Mouse (Mus musculus): ENCODE results near the gene B3gnt2.
A peak's percentile ranks its signal among the peaks of the same experiment; 100 is the strongest.

Gene B3gnt2

DNA sequence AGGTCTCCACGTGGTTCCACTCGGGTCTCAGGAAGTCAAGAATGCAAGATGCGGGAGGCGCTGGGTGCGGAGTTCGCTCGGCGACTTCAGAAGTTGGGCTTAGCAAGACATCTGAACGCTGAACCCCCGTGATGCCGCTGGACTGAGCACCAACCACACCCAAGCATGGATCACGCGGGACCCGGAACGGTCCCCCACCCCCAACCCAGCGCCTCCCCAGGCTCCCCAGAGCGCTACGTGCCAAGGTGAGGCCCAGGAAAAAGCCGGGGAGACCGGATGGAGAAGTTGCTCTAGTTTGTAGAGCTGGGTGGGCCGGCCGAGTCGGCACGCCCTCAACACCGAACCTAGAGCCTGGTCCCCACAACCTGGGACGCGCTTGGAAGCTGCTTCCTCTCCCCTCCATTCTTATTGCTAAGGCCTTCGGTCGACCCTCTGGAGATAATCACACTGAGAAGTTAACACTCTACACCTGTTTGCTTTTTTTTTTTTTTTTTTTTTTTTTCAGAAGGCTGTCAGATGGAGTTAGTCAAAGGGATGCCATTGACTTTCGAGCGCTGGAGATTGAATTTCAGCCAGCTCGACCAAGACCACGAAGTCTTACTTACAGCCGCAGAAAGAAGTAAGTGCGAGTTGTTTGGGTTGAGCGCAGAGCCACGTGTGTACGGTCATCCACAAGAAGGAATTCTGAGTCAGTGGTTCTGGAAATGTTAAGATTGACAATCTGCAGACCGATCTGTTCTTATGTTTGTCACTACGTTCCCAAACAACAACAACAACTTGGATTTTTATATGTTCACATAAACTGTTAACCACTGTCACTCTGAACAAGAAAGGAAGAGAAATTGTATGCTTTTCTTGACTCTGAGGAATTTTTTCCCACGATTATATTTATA lies at the start of gene B3gnt2:
Gene B3gnt2, minus strand, starts transcription at position 627 of the 893 bp plus-strand sequence.
- peak; percentile 72 to 81 for DNase-seq

- DNase-seq: no peak
Observed at GRCm38 (mm10) chr11:22906453-22906865, 45.7 kb upstream of the B3gnt2 start.

DNA sequence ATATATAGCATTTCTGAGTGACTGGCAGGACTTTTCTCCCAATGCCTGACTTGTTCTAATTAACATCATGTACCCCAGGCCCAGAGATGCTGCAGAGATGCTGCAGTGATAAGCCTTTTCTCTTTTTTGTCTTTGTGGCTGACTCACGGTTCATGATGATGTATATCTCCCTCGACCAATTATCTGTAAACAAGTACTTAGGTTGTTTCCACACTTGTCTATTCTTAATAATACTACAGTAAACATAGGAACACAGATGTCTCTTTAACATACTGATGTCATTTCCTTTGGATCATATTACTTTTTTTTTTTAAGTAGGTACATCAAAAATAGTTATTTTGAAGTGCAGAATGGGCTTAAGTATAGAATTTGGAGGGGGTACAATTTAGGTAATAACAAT lies 42.2 kb upstream of the B3gnt2 start:
- DNase-seq: no peak

- DNase-seq: no peak
Observed at GRCm38 (mm10) chr11:22900041-22900440, 39.3 kb upstream of the B3gnt2 start.

GRCm38 (mm10) chr11:22897642-22898041 lies 36.9 kb upstream of the B3gnt2 start:
- no peak for DNase-seq

- no peak for DNase-seq
Observed at GRCm38 (mm10) chr11:22897127-22897526, 36.4 kb upstream of the B3gnt2 start.

DNA sequence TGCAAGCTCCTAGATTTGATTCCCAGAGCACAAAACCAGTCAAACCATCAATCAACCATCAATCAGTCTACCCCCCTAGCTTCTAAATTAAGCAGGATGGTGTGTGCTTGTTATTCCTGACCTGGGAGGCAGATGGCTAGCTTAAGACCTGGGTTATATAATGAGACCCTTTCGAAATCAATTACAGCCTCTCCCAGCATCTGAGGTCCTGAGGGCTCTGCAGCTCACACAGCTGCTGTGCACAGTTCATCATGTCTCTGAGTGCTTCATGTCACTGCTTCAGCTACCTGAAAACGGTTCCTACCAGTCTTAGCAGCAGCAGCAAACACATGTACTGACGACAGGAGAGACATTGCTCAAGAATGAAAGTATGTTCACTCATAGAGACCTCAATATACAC lies 32.3 kb upstream of the B3gnt2 start:
- DNase-seq: no peak

DNA sequence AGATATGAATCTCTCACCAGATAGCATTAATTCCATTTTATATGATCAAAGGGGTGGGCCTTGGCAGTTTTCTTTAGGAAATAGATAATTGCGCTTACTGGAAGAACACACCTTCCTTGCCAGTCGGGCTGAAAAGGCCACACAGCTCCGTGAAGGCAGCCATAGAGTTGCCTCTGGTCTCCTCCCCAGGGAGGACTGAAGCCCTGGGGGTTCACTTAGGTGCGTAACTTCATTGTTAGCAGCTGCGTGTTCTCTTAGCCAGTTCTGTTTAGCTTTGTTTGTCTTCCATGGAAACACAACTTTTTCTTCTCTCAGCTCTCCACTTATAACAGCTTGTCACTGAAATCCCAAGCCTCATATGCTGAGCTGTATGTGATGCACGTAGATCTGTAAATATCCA lies 31.7 kb upstream of the B3gnt2 start:
- DNase-seq: no peak

DNA sequence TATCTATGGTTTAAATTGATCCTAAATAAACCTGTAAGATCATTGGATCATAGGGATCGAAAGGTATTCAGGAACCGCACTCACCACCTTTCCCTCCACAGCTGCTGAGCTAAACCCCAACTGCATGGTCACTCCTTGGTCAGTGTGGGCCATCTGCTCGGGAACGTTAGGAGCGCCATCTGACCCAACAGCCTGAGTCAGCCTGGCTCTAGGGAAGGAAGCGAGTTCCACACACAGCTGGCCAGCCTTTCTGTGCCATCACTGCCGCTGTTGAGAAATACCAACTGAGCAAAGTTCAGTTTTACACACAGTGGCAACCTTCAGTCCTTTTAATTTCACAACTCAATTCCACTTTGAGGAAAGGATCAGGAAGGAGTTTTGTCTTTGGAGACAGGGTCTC lies 31.1 kb upstream of the B3gnt2 start:
- DNase-seq: peak; percentile 30 to 40

DNA sequence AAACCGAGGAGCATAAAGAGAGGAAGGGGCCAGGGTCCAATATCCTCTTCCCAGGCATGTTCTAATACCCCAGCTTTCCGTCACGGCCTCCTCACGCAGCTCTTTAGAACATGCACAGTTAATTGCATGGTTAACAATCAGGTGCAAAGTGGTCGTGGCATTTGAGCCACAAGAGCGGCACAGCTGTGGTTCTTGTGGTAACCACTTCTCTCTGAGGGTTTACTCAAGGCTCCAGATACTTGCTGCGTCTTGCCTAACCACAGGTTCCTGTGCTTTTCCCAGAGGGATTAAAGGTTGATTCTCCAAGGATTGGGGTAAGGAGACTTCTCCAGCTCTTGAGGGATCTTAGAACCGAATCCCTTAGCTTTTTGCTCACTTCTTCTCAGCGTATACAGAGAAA lies 30.5 kb upstream of the B3gnt2 start:
- peak; percentile 24 to 43 for DNase-seq

- no peak for DNase-seq
Observed at GRCm38 (mm10) chr11:22889224-22889623, 28.5 kb upstream of the B3gnt2 start.

- DNase-seq: no peak
Observed at GRCm38 (mm10) chr11:22886991-22887390, 26.2 kb upstream of the B3gnt2 start.

DNA sequence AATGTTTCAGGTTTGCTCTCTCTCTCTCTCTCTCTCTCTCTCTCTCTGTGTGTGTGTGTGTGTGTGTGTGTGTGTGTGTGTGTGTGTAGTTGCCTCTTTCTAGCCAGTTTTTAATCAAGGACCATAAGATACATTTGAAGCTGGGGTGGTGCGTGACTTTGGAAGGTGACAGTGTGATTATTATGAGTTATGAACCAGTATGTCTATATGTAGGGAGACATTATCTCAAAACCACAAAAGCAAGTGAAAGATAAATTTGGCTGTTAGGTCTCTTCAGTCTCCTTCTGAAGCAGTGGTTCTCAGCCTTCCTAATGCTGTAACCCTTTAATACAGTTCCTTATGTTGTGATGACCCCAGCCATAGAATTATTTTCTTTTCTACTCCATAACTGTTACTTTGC lies 24.6 kb upstream of the B3gnt2 start:
- DNase-seq: no peak

DNA sequence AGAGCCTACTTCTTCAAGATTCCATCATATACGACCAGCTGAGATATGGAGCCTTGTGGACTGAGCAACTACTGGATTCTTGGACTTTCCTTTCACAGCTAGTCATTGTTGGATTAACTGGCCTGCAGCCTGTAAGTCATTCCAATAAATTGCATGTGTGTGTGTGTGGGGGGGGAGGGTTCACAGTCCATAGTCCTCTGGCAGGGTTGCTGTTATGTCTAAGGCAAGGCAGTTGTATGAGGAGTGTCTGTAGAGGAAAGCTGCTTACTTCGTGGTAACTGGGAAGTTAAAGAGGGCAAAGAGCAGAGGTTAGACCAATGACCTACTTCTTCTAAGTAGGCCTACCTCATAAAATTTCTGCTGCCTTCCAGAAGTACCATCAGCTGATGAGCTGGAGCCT lies 22.9 kb upstream of the B3gnt2 start:
- DNase-seq: no peak

DNA sequence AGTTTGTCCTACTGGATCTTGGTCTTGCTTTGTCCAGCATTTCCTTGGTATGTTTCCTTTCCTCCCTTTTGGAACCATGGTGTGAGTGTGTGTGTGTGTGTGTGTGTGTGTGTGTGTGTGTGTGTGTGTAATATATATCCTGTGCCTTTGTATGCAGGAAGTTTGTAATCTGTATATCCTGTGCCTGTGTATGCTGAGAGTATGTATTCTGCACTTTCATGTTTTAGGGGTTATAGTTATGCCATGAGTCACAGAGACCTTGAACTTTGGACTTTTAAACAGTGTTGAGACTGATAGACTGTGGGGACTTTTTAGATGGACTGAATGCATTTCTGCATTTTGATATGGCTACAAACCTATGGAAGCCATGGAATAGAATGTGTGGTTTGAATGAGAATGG lies 22.2 kb upstream of the B3gnt2 start:
- DNase-seq: no peak

DNA sequence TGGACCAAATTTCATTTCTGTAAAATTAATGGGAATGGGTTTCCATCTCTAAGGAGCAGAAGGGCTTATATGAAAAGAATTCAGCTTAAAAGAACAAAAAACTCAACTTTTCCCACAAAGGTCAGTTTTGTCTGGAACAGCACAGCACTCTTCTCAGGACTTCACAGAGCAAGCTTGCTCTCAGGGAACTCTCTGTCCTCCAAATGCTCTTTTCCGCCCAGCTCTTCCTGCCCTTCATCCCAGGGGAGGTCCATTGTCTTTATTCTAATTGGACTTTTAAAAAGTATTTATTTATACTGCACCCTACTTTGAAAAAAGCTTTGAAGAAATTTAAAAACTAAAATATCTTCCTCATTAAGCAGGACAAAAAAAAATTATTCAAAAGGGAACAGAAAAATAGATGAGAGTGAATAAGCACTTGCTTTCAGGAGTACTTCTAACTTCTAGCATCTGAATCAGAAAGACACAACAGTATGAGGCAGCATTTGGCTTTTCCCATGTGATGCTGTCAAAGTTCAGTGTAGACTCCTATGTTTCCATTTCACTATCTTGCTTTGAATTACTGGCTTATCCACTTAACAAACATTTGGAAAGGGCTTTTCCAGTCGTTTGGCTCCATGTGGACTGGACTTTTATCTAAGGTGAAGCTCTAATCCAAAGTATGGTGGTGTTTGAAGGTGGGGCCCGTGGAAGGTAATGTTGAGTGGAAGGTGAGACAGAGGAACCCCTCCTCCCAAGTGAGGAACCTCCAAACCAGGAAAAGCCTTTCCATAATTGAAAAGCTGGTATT lies 19.8 kb upstream of the B3gnt2 start:
- DNase-seq: no peak

- DNase-seq: no peak
Observed at GRCm38 (mm10) chr11:22879645-22880044, 18.9 kb upstream of the B3gnt2 start.

- DNase-seq: no peak
Observed at GRCm38 (mm10) chr11:22876680-22877330, 16.0 kb upstream of the B3gnt2 start.

DNA sequence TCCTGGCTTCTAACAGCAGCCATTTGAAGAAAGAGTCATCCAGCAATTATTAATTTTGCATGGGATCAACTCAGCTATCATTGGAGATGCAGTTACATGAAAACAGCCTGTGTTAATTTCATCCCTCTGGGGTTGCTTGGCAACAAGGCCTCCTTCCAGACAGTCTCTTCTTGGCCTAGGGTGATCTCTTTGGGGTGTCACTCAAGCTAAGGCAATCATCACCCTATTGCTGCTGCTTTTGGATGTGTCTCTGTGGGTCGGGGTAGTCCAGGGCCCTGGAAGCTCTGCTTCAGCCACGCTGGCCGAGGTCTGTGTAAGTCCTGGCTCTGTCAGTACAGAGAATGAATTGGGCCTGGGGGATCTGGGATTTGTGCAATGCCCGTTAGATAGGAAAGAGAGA lies 14.5 kb upstream of the B3gnt2 start:
- DNase-seq: no peak

DNA sequence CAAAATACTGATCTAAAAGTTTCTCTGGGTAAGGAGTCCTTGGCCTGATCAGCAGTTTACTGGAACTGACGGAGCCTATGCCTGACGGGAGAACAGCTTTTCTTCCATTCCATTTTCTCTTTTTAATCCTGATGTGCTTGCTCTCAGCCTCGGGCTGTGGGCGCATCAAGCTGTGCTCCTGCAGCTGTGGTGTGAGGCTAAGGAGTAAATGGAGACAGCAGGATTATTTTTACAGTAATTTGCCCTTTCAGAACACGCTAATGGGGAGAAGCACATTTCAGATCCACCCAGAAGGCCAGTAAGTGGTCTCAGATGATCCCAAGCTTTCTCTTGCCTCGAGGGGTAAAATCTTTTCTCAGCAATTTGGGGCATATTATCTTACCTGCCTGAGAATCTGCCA lies 14.0 kb upstream of the B3gnt2 start:
- DNase-seq: no peak

DNA sequence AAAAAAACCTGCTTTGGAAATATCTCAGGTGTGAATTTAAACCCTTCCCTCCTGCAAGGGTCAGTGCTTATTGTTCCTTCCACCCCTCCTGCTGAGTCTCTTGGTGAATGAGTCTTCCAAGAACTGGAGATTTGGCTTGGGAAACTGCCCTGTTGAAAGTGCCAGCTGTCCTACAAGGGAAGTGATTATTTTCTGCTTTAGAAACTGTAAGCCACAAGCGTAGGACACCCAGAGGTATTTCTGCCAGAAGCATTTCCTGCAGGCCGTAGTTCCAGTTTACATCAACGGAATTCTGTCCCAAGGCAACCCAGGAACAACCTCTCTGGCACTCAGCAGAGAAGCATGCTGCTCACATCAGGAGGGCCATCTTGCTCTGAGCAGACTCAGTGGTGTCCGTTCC lies 12.6 kb upstream of the B3gnt2 start:
- DNase-seq: peak in 1 of 2 experiments; percentile 11

GRCm38 (mm10) chr11:22872307-22872680 lies 11.5 kb upstream of the B3gnt2 start:
- DNase-seq: no peak

DNA sequence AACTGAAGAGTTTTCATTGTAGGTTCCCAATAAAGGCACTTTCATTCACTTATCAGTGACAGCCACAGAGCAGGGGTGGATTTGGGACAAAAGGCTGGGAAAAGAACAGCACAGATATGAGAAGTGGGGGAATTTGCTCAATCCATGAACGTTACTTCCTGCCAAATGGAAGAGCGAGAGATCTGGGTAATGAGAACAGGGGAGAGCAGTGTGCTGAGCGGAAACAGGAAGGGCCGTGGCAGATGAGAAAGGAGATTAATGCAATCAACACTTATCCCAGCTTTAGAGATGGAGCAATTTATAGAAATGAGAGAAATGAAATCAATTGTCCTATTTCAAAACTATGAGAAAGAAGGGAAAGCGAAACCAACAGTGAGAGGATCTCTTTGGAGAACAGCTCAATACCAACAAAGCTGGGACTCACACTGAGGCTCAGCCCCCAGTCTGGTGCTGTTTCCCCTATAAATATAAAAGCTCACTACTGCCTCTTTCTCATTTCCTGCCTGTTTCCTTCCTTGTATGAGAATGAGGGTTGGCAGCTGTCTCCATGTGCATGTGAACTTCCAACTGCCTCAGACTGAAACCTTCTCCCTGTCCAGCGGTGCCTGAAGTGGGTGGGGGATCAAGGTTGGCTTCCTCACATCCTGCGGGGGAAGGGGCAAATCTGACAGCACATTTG lies 11.0 kb upstream of the B3gnt2 start:
- peak in 1 of 2 experiments; percentile 18 for DNase-seq

Data from lung, adult 18-20 months (tissue).